Mouse (Mus musculus) v-Abl transformed pro-B cells (cell line): Measurements from ENCODE around the gene Rdh9.
"Not testable (repeated sequence)": the region's sequence is repeated elsewhere in the genome, so short reads cannot be mapped to it uniquely, and the experiment has no call there.

ENCODE experiments used
- in situ Hi-C, 2 experiments: fragments of 400-800 bp; cut with MboI; formaldehyde crosslinking; loops; one replicate each; pipeline ENCODE4 v1.15.1; 2025; ENCODE audit not compliant: unreplicated experiment in 2 of 2

Rdh9 gene

GRCm38 (mm10) chr10:127754566-127755166 is 21.5 kb upstream of the Rdh9 start:
- in situ Hi-C loops: no loop called here

- in situ Hi-C loops: no loop called here
Observed at GRCm38 (mm10) chr10:127755246-127755645, 20.9 kb upstream of the Rdh9 start.

- in situ Hi-C loops: no loop called here
Observed at GRCm38 (mm10) chr10:127755770-127756468, 20.3 kb upstream of the Rdh9 start.

GRCm38 (mm10) chr10:127759181-127760110 is 16.7 kb upstream of the Rdh9 start, which contains the start of the genes Rdh1 and Rdh16f1:
Gene Rdh1, plus strand, starts transcription at chr10:127759721.
Gene Rdh16f1, plus strand, starts transcription at chr10:127759787.
- in situ Hi-C loops: no loop called here

- in situ Hi-C loops: not testable (repeated sequence)
Observed at GRCm38 (mm10) chr10:127762926-127763325, 13.3 kb upstream of the Rdh9 start.

- in situ Hi-C loops: no loop called here
Observed at GRCm38 (mm10) chr10:127763914-127764680, 12.1 kb upstream of the Rdh9 start.

GRCm38 (mm10) chr10:127766564-127766963 is 9.6 kb upstream of the Rdh9 start:
- in situ Hi-C loops: no loop called here

GRCm38 (mm10) chr10:127782321-127782720 is 6.1 kb downstream of the Rdh9 start:
- in situ Hi-C loops: not testable (repeated sequence)

- in situ Hi-C loops: not testable (repeated sequence)
Observed at GRCm38 (mm10) chr10:127785411-127785810, 9.2 kb downstream of the Rdh9 start.

- in situ Hi-C loops: no loop called here
Observed at GRCm38 (mm10) chr10:127799295-127799694, 23.1 kb downstream of the Rdh9 start.

GRCm38 (mm10) chr10:127800891-127801290 is 24.7 kb downstream of the Rdh9 start, which contains the start of gene Rdh16:
Gene Rdh16, plus strand, starts transcription at chr10:127801152.
- in situ Hi-C loops: no loop called here

- in situ Hi-C loops: no loop called here
Observed at GRCm38 (mm10) chr10:127801612-127802011, 25.4 kb downstream of the Rdh9 start.

- in situ Hi-C loops: no loop called here
Observed at GRCm38 (mm10) chr10:127802236-127802635, 26.1 kb downstream of the Rdh9 start.

- in situ Hi-C loops: no loop called here
Observed at GRCm38 (mm10) chr10:127804416-127804815, 28.2 kb downstream of the Rdh9 start.

- in situ Hi-C loops: no loop called here
Observed at GRCm38 (mm10) chr10:127815888-127816287, 39.7 kb downstream of the Rdh9 start.

- in situ Hi-C loops: not testable (repeated sequence)
Observed at GRCm38 (mm10) chr10:127817268-127817910, 41.2 kb downstream of the Rdh9 start.

GRCm38 (mm10) chr10:127821806-127822205 is 45.6 kb downstream of the Rdh9 start:
- in situ Hi-C loops: not testable (repeated sequence)

GRCm38 (mm10) chr10:127825386-127825785 is 49.2 kb downstream of the Rdh9 start:
- in situ Hi-C loops: no loop called here

GRCm38 (mm10) chr10:127829121-127829520 is 52.9 kb downstream of the Rdh9 start:
- in situ Hi-C loops: no loop called here

GRCm38 (mm10) chr10:127834186-127834585 is 58.0 kb downstream of the Rdh9 start:
- in situ Hi-C loops: not testable (repeated sequence)
